Mouse (Mus musculus): ENCODE results near the gene Rps27a.

Rps27a gene

GRCm38 (mm10) chr11:29547752-29548503 is at the start of gene Rps27a, which contains the start of gene Clhc1:
TSS of gene Rps27a (minus strand) at chr11:29548109.
TSS of gene Clhc1 (plus strand) at chr11:29547950.
- in situ Hi-C loops (cut with MboI, MseI), result loop anchor here (25.0 kb wide), 1 partner anchor 411 kb away; the partner anchor contains the start of gene Pnpt1

GRCm38 (mm10) chr11:29597159-29597558 is 49.2 kb upstream of the Rps27a start:
- in situ Hi-C loops (cut with MboI, MseI), result no loop called here

GRCm38 (mm10) chr11:29595217-29595616 is 47.3 kb upstream of the Rps27a start:
- in situ Hi-C loops (cut with MboI, MseI), result no loop called here

GRCm38 (mm10) chr11:29579610-29580009 is 31.7 kb upstream of the Rps27a start:
- in situ Hi-C loops (cut with MboI, MseI), result no loop called here

- in situ Hi-C loops (cut with MboI, MseI), result no loop called here
Observed at GRCm38 (mm10) chr11:29572656-29573055, 24.7 kb upstream of the Rps27a start.

GRCm38 (mm10) chr11:29571536-29571935 is 23.6 kb upstream of the Rps27a start:
- in situ Hi-C loops (cut with MboI, MseI), result no loop called here

GRCm38 (mm10) chr11:29563406-29563805 is 15.5 kb upstream of the Rps27a start:
- in situ Hi-C loops (cut with MboI, MseI), result loop anchor here (10.0 kb wide), 1 partner anchor 321 kb away; no protein-coding TSS in a partner anchor

GRCm38 (mm10) chr11:29560990-29561389 is 13.1 kb upstream of the Rps27a start:
- in situ Hi-C loops (cut with MboI, MseI), result loop anchor here (10.0 kb wide), 1 partner anchor 324 kb away; no protein-coding TSS in a partner anchor

- in situ Hi-C loops (cut with MboI, MseI), result loop anchor here (10.0 kb wide), 1 partner anchor 324 kb away; no protein-coding TSS in a partner anchor
Observed at GRCm38 (mm10) chr11:29560452-29560851, 12.5 kb upstream of the Rps27a start.

GRCm38 (mm10) chr11:29549425-29549778 is 1.5 kb upstream of the Rps27a start:
- in situ Hi-C loops (cut with MboI, MseI), result loop anchor here (25.0 kb wide), 1 partner anchor 412 kb away; the partner anchor contains the start of gene Pnpt1

- in situ Hi-C loops (cut with MboI, MseI), result loop anchor here (25.0 kb wide), 1 partner anchor 411 kb away; the partner anchor contains the start of gene Pnpt1
Observed at GRCm38 (mm10) chr11:29548504-29549424, 855 bp upstream of the Rps27a start.

GRCm38 (mm10) chr11:29547249-29547751 is 609 bp downstream of the Rps27a start:
- in situ Hi-C loops (cut with MboI, MseI), result loop anchor here (25.0 kb wide), 1 partner anchor 410 kb away; the partner anchor contains the start of gene Pnpt1

- in situ Hi-C loops (cut with MboI, MseI), result loop anchor here (25.0 kb wide), 1 partner anchor 409 kb away; the partner anchor contains the start of gene Pnpt1
Observed at GRCm38 (mm10) chr11:29546762-29547161, 1.1 kb downstream of the Rps27a start.

- in situ Hi-C loops (cut with MboI, MseI), result loop anchor here (25.0 kb wide), 1 partner anchor 409 kb away; the partner anchor contains the start of gene Pnpt1
Observed at GRCm38 (mm10) chr11:29546297-29546696, 1.6 kb downstream of the Rps27a start.

- in situ Hi-C loops (cut with MboI, MseI), result loop anchor here (25.0 kb wide), 1 partner anchor 408 kb away; the partner anchor contains the start of gene Pnpt1
Observed at GRCm38 (mm10) chr11:29545150-29545752, 2.7 kb downstream of the Rps27a start.

GRCm38 (mm10) chr11:29544225-29544945 is 3.5 kb downstream of the Rps27a start:
- in situ Hi-C loops (cut with MboI, MseI), result loop anchor here (25.0 kb wide), 1 partner anchor 407 kb away; the partner anchor contains the start of gene Pnpt1

GRCm38 (mm10) chr11:29538201-29538600 is 9.7 kb downstream of the Rps27a start:
- in situ Hi-C loops (cut with MboI, MseI), result loop anchor here (25.0 kb wide), 1 partner anchor 401 kb away; the partner anchor contains the start of gene Pnpt1

- in situ Hi-C loops (cut with MboI, MseI), result loop anchor here (25.0 kb wide), 1 partner anchor 389 kb away; the partner anchor contains the start of gene Pnpt1
Observed at GRCm38 (mm10) chr11:29525988-29526794, 21.7 kb downstream of the Rps27a start, which contains the start of gene Mtif2. TSS of gene Mtif2 (plus strand) at chr11:29526408.
